Mouse (Mus musculus) liver, embryonic 11.5 days (tissue): Measurements from ENCODE around the gene Cxcl5. TPM values are rescaled to one million over a fixed set of nuclear protein-coding genes. Genes with fewer than 3 reads are reported as not detected.
"Not testable (repeated sequence)": the region's sequence is repeated elsewhere in the genome, so short reads cannot be mapped to it uniquely, and the experiment has no call there.

Experiments used
- ATAC-seq: fragments of 200-750 bp; cut with Nextera tagmentation; replicated peaks from 2 replicates; pipeline ENCODE4 v1.8.0; 2017; ENCODE audit warnings: moderate number of reproducible peaks, mild to moderate bottlenecking, moderate TSS enrichment, moderate library complexity; ENCODE audit not compliant: low FRiP score
- DNase-seq: peaks from one replicate; pipeline ENCODE4 v3.0.0-alpha.2; 2017; ENCODE audit warnings: low spot score
- H3K27ac ChIP-seq: fragments of 300-500 bp; sonication (generic); 2 replicates; pipeline ENCODE4 v1.5.1; 2014; ENCODE audit warnings: mild to moderate bottlenecking, low read depth, low read length, control low read depth
- H3K27me3 ChIP-seq: fragments of 300-500 bp; sonication (generic); replicated peaks from 2 replicates; pipeline ENCODE4 v1.6.1; 2014; ENCODE audit warnings: low read length, mixed read lengths; ENCODE audit not compliant: control insufficient read depth, insufficient read depth
- H3K36me3 ChIP-seq: fragments of 300-500 bp; sonication (generic); 2 replicates; pipeline ENCODE4 v1.6.1; 2014; ENCODE audit warnings: mild to moderate bottlenecking, low read length, moderate library complexity, mixed read lengths; ENCODE audit not compliant: control insufficient read depth, insufficient read depth
- H3K4me1 ChIP-seq: fragments of 300-500 bp; sonication (generic); replicated peaks from 2 replicates; pipeline ENCODE4 v1.6.1; 2014; ENCODE audit warnings: low read length, mixed read lengths; ENCODE audit not compliant: control insufficient read depth, insufficient read depth
- H3K4me2 ChIP-seq: fragments of 300-500 bp; sonication (generic); 2 replicates; pipeline ENCODE4 v1.6.1; 2014; ENCODE audit warnings: mild to moderate bottlenecking, control low read depth, moderate library complexity
- H3K4me3 ChIP-seq: fragments of 300-500 bp; sonication (generic); 2 replicates; pipeline ENCODE4 v1.5.1; 2014; ENCODE audit warnings: low read depth, low read length, control low read depth
- H3K9ac ChIP-seq: fragments of 300-500 bp; sonication (generic); 2 replicates; pipeline ENCODE4 v1.6.1; 2014; ENCODE audit warnings: low read depth, low read length, control low read depth
- H3K9me3 ChIP-seq: fragments of 300-500 bp; sonication (generic); 2 replicates; pipeline ENCODE4 v1.6.1; 2016; ENCODE audit warnings: low read length, inconsistent platforms, mixed read lengths; ENCODE audit not compliant: control insufficient read depth
- WGBS: fragments of 180-500 bp; shearing (Covaris S2); extraction: QIAGEN DNeasy Blood & Tissue Kit; methylation state at CpG from one replicate; pipeline ENCODE4 v1.1.7; 2014; 5-methylcytosine and 5-hydroxymethylcytosine counted together
- microRNA-seq: library from miRNA; unstranded; fragments of <30 nt; microRNA quantifications from one replicate; pipeline ENCODE4, GENCODE M21; 2017; ENCODE audit warnings: borderline number of aligned reads
- polyA plus RNA-seq: library from polyadenylated mRNA; unstranded; fragments of >200 nt; fragmentation: Nextera tagmentation; extraction: Ambion mirVana; gene quantifications from 2 replicates; pipeline ENCODE4 v1.2.1, GENCODE M21; 2014

Gene Cxcl5
- polyA plus RNA-seq, 1 experiment from 2014 or later = 1.7 TPM

DNA sequence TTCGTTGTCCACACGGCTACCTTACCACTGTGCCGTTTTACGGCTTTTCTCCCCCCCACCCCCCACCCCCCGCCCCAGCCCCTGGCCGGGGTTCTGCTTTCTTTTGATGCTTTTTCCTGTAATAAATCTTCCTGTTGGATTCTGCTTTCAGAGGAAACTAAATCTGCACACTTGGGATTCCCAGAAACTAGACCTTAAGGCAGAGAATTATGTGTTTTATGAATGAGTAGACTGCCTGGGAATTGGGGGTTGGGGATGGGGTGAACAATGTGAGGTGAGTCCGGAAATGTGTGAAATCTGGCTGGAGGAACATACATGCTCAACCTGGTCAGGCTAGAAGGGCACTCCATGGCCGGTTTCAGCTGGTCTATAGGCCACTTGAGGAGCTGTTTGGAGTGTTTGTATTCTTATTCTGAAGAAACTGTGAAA, 30.9 kb downstream of the Cxcl5 start:
- DNase-seq (no peak), ATAC-seq (no peak)
- 45% methylated on average over 8 of the region's 8 CpGs for WGBS
- H3K4me3 ChIP-seq = no peak overlapping the region
- H3K9ac ChIP-seq = no peak overlapping the region
- H3K27ac ChIP-seq = no peak overlapping the region
- no peaks in the 10 kb centered on the region for H3K4me1 ChIP-seq
- no peaks in the 10 kb centered on the region for H3K9me3 ChIP-seq
- H3K4me2 ChIP-seq = no peak overlapping the region
- H3K36me3 ChIP-seq = no peaks in the 10 kb centered on the region
- no peaks in the 10 kb centered on the region for H3K27me3 ChIP-seq

DNA sequence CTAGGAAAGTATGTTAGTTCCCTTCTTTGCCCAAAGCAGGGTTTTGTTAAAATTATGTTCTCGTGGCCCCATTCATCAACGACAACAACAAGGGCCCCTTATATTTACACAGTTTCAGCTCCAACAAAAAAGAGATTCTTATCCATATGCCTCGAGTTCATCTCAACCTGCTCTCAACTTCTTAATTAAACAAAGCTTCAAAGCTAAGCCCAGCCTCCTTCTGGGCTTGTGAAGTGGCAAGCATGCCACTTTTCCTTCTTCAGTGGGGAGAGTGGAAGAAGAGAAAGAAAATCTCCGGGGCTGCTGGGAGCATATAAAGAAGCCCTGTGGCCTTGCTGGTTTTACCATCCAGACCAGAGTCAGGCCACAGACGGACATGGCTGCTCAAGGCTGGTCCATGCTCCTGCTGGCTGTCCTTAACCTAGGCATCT, 35.0 kb downstream of the Cxcl5 start, which contains the start of gene Cxcl15:
Cxcl15 (plus strand) TSS at position 340 of the 431 bp plus-strand sequence.
- Histone ChIP-seq H3K36me3 (no peaks in the 10 kb centered on the region), H3K4me2 (no peak within 1 kb of the TSS), H3K4me3 (no peak within 1 kb of the TSS), H3K9me3 (no peaks in the 10 kb centered on the region), H3K27ac (no peak within 1 kb of the TSS), H3K4me1 (no peaks in the 10 kb centered on the region), H3K9ac (no peak within 1 kb of the TSS), H3K27me3 (no peaks in the 10 kb centered on the region)
- no peak for ATAC-seq
- DNase-seq = no peak
- WGBS = 61% methylated on average over 5 of the region's 5 CpGs

DNA sequence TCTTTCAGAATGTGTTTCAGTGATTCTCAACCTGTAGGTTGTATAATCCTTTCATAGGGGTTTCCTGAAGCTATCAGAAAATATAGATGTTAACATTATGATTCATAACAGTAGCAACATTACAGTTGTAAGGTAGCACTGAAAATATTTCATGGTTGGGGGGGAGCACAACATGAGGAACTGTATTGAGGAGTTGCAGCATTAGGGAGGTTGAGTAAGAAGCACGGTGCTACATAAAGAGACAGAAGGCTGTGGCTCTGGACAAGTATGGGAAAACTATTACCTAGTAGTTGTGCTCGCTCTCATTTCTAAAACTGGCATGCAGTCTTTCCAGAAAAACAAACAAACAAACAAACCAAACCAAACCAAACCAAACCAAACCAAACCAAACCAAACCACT, 36.2 kb downstream of the Cxcl5 start:
- not testable (repeated sequence) for H3K36me3 ChIP-seq, ATAC-seq

DNA sequence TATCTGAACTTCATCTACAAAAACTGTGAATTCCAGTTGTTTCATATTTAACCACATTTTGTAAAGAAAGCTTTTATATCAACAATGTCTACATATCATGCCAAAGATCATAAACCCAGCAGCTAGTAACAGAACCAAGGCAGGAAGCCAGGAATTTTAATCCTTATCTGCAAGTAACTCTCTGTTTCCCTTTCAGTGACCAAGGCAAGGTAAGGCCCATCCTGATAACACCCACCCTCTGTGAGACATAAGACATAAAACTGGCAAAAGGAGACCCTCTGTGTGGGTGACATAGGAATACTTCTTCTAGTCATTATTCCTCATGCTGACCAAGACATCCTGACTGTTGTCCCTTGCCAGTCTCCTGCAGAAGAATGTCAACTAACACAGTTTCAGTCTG, 45.4 kb downstream of the Cxcl5 start:
- Histone ChIP-seq H3K4me2 (no peak overlapping the region), H3K36me3 (no peaks in the 10 kb centered on the region), H3K4me3 (no peak overlapping the region), H3K9me3 (no peaks in the 10 kb centered on the region), H3K9ac (no peak overlapping the region), H3K27me3 (no peaks in the 10 kb centered on the region), H3K4me1 (no peaks in the 10 kb centered on the region), H3K27ac (no peak overlapping the region)
- no peak for ATAC-seq
- no peak for DNase-seq

More for the DNA sequence above, 36.2 kb downstream of the Cxcl5 start:
- not testable (repeated sequence) for H3K27me3 ChIP-seq, H3K27ac ChIP-seq, H3K4me3 ChIP-seq, H3K9ac ChIP-seq, H3K4me2 ChIP-seq, DNase-seq, H3K4me1 ChIP-seq, H3K9me3 ChIP-seq
- WGBS = 88% methylated on average over 2 of the region's 2 CpGs

DNA sequence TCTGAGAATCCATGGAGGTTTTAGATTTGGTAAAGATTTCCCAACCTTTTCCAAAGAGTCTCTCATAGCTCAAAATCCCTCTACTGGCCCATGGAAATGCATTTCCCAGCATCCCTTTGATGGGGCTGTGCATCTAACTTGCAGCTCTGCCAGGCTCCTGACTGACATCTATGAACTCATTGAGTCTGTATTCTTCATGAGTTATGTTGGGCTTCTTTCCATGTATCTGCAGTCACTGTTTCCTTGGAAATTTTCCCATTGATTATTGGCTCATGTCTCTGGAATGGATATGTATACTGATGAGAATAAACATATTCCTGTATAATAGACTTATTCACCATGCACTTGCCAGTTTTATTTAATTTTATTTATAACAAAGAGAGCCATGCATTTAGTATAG, 46.9 kb downstream of the Cxcl5 start:
- no peak overlapping the region for H3K4me3 ChIP-seq
- ATAC-seq (no peak), DNase-seq (no peak)
- no peaks in the 10 kb centered on the region for H3K9me3 ChIP-seq
- H3K9ac ChIP-seq = no peak overlapping the region
- H3K4me1 ChIP-seq = no peaks in the 10 kb centered on the region
- no peak overlapping the region for H3K27ac ChIP-seq
- H3K36me3 ChIP-seq = no peaks in the 10 kb centered on the region
- H3K4me2 ChIP-seq = no peak overlapping the region
- no peaks in the 10 kb centered on the region for H3K27me3 ChIP-seq

DNA sequence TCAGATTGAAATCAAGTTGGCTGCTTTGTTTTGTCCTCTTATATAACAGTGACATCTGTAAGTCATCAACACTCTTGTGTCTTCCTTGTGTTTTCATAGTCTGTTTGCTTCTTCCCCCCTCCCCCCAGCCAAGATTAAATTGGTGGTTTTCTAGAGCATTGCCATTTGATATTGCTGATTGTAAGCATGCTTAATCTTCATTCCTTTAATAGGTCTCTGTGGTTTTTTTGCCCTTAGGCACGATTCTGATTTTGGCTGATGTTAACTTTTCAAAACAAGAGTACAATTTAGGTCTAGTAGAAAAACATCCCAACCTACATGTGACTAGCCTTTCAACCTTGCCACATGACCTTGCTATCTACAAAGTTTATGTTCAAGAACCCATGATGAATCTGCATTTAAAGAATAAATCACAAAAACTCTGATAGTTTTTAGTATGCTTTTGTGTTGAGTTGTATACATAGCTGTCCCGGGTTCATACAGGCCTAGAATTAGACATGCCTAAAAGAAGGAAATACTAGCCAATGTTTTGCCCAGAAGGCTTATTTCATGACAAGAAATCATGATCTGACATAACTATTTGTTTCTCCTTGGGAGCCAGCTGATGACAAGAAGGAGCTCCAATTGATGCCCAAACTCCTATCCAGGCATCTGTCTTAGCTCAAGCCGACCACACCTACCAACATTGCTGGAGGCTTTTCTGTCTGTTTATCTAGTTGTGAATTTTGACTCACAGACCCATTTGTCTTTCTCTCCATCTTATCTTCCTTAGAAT, 48.2 kb downstream of the Cxcl5 start:
- 80% methylated on average over 3 of the region's 3 CpGs for WGBS
- Histone ChIP-seq H3K4me1 (no peaks in the 10 kb centered on the region), H3K9me3 (no peaks in the 10 kb centered on the region), H3K4me2 (no peak overlapping the region), H3K4me3 (no peak overlapping the region), H3K27me3 (no peaks in the 10 kb centered on the region), H3K27ac (no peak overlapping the region), H3K36me3 (no peaks in the 10 kb centered on the region), H3K9ac (no peak overlapping the region)
- ATAC-seq (no peak), DNase-seq (no peak)

Small RNA genes lying within 50 kb of the gene (microRNA-seq; reads per million reads assigned to microRNA genes)
- gene Gm24322 = not detected

Other genes with a start within 250 kb of the Cxcl5 start
- gene Afm, start 240.4 kb upstream of the Cxcl5 start, polyA plus RNA-seq = 8.8 and 11.4 TPM in 2 replicates
- gene 5830473C10Rik, start 198.3 kb upstream of the Cxcl5 start, polyA plus RNA-seq = 0.19 and 0.35 TPM in 2 replicates
- 6.2 and 6.3 TPM in 2 replicates for gene Rassf6, start 118.7 kb upstream of the Cxcl5 start, polyA plus RNA-seq
- gene Ppbp, start 9.2 kb downstream of the Cxcl5 start, polyA plus RNA-seq = 153 and 155 TPM in 2 replicates
- 911 and 984 TPM in 2 replicates for gene Pf4, start 13.1 kb downstream of the Cxcl5 start, polyA plus RNA-seq
- 0.25 TPM in 1 of 2 replicates, not detected in the other for gene Cxcl3, start 26.7 kb downstream of the Cxcl5 start, polyA plus RNA-seq
- not detected in 2 replicates for gene Cxcl15, start 35.2 kb downstream of the Cxcl5 start, polyA plus RNA-seq
- gene Cxcl1, start 131.9 kb downstream of the Cxcl5 start, polyA plus RNA-seq = 0.84 TPM in 1 of 2 replicates, not detected in the other
- gene Cxcl2, start 144.5 kb downstream of the Cxcl5 start, polyA plus RNA-seq = 0.22 TPM in 1 of 2 replicates, not detected in the other
- 22.4 and 23.1 TPM in 2 replicates for gene Mthfd2l, start 171.8 kb downstream of the Cxcl5 start, polyA plus RNA-seq